10 mouse cellular contexts compared by ENCODE assay signal in the genomic region with DNA sequence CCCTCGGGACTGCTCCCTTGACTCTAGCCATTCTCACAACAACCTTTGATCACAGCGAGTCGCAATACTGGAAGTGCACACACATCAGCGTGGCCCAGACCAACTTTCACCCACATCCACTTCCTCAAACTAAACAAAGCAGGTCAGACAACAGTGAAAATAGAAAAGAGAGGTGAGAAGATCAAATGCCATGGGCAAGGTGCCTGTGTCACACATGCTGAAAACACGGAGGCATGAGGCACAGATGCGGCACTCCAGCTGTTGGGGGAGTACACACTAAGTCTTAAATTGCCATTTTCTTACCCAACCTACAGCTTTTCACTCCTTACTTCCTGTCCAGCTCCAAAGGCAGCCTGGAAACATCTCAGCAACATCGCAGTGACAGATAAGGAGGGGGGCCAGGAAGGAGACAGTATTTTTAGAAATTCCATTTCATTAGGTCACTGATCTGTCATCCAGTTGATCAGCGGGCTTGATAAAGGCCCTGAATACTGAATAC.
DNase-seq lines count a peak whose midpoint lies in the region; ATAC-seq lines count a peak whose summit lies in the region.
"Had no signal": no experiment of that assay in that cellular context is flagged by ENCODE, and none has a peak within 500 bp of the region (broad histone marks: within the 10 kb centered on the region; RNA-seq: fewer than 3 reads in every experiment).

No protein-coding gene starts in this region.

- no peak for ATAC-seq in heart, embryonic 15.5 days (replicated peaks; ENCODE audit: insufficient number of reproducible peaks, insufficient read depth, low FRiP score, low read depth)
- no peak for ATAC-seq in liver, embryonic 12.5 days
- peak; percentile 44; the same call in 1 of the 2 replicates for ATAC-seq in stomach, embryonic 16.5 days (ENCODE audit: insufficient read depth, low FRiP score)

- intact Hi-C loops in left cerebral cortex, postnatal 4 days (cut with DNase I): no loop called here
- intact Hi-C loops in left cerebral cortex, postnatal 10 days (cut with DNase I): no loop called here

- H3K9ac ChIP-seq in heart, embryonic 15.5 days: no peak overlapping the region
- peak overlapping the region; percentile 17; the same call in 1 of the 2 replicates for H3K9ac ChIP-seq in liver, embryonic 12.5 days
- H3K9ac ChIP-seq in stomach, embryonic 16.5 days (ENCODE audit: low read length): no peak overlapping the region
- H3K9ac ChIP-seq: hindbrain, embryonic 12.5 days had no signal

- H3K4me3 ChIP-seq in heart, embryonic 15.5 days: no peak overlapping the region
- H3K4me3 ChIP-seq in liver, embryonic 12.5 days: no peak overlapping the region
- H3K4me3 ChIP-seq in stomach, embryonic 16.5 days (replicated peaks; ENCODE audit: low read length): no peak overlapping the region
- H3K4me3 ChIP-seq: hindbrain, embryonic 12.5 days had no signal

- no peaks in the 10 kb centered on the region for H3K27me3 ChIP-seq in heart, embryonic 15.5 days
- H3K27me3 ChIP-seq in liver, embryonic 12.5 days (replicated peaks): no peaks in the 10 kb centered on the region
- H3K27me3 ChIP-seq in stomach, embryonic 16.5 days (ENCODE audit: control insufficient read depth, insufficient read depth, low read length): no peaks in the 10 kb centered on the region
- H3K27me3 ChIP-seq: hindbrain, embryonic 12.5 days had no signal

- peaks cover 36% of the 10 kb centered on the region for H3K4me1 ChIP-seq in heart, embryonic 15.5 days (replicated peaks)
- H3K4me1 ChIP-seq in liver, embryonic 12.5 days: peaks cover 81% of the 10 kb centered on the region
- peaks cover 14% of the 10 kb centered on the region for H3K4me1 ChIP-seq in stomach, embryonic 16.5 days (ENCODE audit: control insufficient read depth, insufficient read depth, low read length)
- H3K4me1 ChIP-seq: hindbrain, embryonic 12.5 days had no signal

- H3K9me3 ChIP-seq in heart, embryonic 15.5 days (replicated peaks): no peaks in the 10 kb centered on the region
- H3K9me3 ChIP-seq in liver, embryonic 12.5 days (replicated peaks): no peaks in the 10 kb centered on the region
- no peaks in the 10 kb centered on the region for H3K9me3 ChIP-seq in stomach, embryonic 16.5 days (replicated peaks; ENCODE audit: control insufficient read depth, low read length)
- H3K9me3 ChIP-seq: hindbrain, embryonic 12.5 days had no signal

- peak overlapping the region; percentile 64 for H3K27ac ChIP-seq in heart, embryonic 15.5 days
- peak overlapping the region; percentile 61 for H3K27ac ChIP-seq in liver, embryonic 12.5 days
- H3K27ac ChIP-seq in stomach, embryonic 16.5 days (ENCODE audit: low read length): peak overlapping the region; percentile 35; the same call in 1 of the 2 replicates
- H3K27ac ChIP-seq: hindbrain, embryonic 12.5 days had no signal

- H3K4me2 ChIP-seq in heart, embryonic 15.5 days: no peak overlapping the region
- H3K4me2 ChIP-seq in liver, embryonic 12.5 days: no peak overlapping the region; the same call in 1 of the 2 replicates
- H3K4me2 ChIP-seq in stomach, embryonic 16.5 days (ENCODE audit: low read depth, low read length): no peak overlapping the region
- H3K4me2 ChIP-seq: hindbrain, embryonic 12.5 days had no signal

- no peaks in the 10 kb centered on the region for H3K36me3 ChIP-seq in heart, embryonic 15.5 days
- H3K36me3 ChIP-seq in liver, embryonic 12.5 days: peaks cover 7% of the 10 kb centered on the region
- no peaks in the 10 kb centered on the region for H3K36me3 ChIP-seq in stomach, embryonic 16.5 days (ENCODE audit: control insufficient read depth, insufficient read depth, low read length)
- H3K36me3 ChIP-seq: hindbrain, embryonic 12.5 days had no signal

- DNase-seq in kidney, adult 11 months: peak; percentile 48
- DNase-seq in kidney, postnatal 4 days: no peak
- no peak for DNase-seq in left cerebral cortex, postnatal 4 days
- no peak for DNase-seq in left cerebral cortex, adult 11 months (ENCODE audit: low spot score)
- no peak for DNase-seq in left cerebral cortex, postnatal 10 days (ENCODE audit: extremely low spot score in 1 of 2, low spot score in 2 of 2)
- DNase-seq: cerebellum, adult 2 months had no signal

- WGBS in heart, embryonic 15.5 days: 49% methylated on average over 8 of the region's 8 CpGs
- 19% methylated on average over 8 of the region's 8 CpGs for WGBS in liver, embryonic 12.5 days (ENCODE audit: insufficient replicate concordance)
- WGBS in stomach, embryonic 16.5 days: 57% methylated on average over 8 of the region's 8 CpGs
